Mouse (Mus musculus) heart, embryonic 16.5 days (tissue): ENCODE results near the gene B4galnt4. TPM values are rescaled to one million over a fixed set of nuclear protein-coding genes. Genes with fewer than 3 reads are reported as not detected.
"Not testable (repeated sequence)": the region's sequence is repeated elsewhere in the genome, so short reads cannot be mapped to it uniquely, and the experiment has no call there.

Experiments used
- ATAC-seq: fragments of 200-750 bp; cut with Nextera tagmentation; replicated peaks from 2 replicates; pipeline ENCODE4 v1.8.0; 2017; ENCODE audit warnings: moderate number of reproducible peaks; ENCODE audit not compliant: insufficient read depth, low FRiP score; ENCODE audit errors: extremely low read depth
- H3K27ac ChIP-seq: fragments of 300-500 bp; sonication (generic); 2 replicates; pipeline ENCODE4 v1.5.1; 2014; ENCODE audit warnings: mild to moderate bottlenecking, low read length, control low read depth, moderate library complexity
- H3K27me3 ChIP-seq: fragments of 300-500 bp; sonication (generic); 2 replicates; pipeline ENCODE4 v1.6.1; 2014; ENCODE audit warnings: low read length, mixed read lengths; ENCODE audit not compliant: control insufficient read depth, insufficient read depth
- H3K36me3 ChIP-seq: fragments of 300-500 bp; sonication (generic); 2 replicates; pipeline ENCODE4 v1.6.1; 2014; ENCODE audit not compliant: control insufficient read depth, insufficient read depth
- H3K4me1 ChIP-seq: fragments of 300-500 bp; sonication (generic); 2 replicates; pipeline ENCODE4 v1.6.1; 2014; ENCODE audit warnings: low read length, mixed read lengths; ENCODE audit not compliant: control insufficient read depth, insufficient read depth
- H3K4me2 ChIP-seq: fragments of 300-500 bp; sonication (generic); 2 replicates; pipeline ENCODE4 v1.6.1; 2014; ENCODE audit warnings: low read depth, mild to moderate bottlenecking, control low read depth, low read length
- H3K4me3 ChIP-seq: fragments of 300-500 bp; sonication (generic); 2 replicates; pipeline ENCODE4 v1.5.1; 2014; ENCODE audit warnings: mild to moderate bottlenecking, control low read depth, low read length
- H3K9ac ChIP-seq: fragments of 300-500 bp; sonication (generic); 2 replicates; pipeline ENCODE4 v1.6.1; 2014; ENCODE audit warnings: low read length, control low read depth
- H3K9me3 ChIP-seq: fragments of 300-500 bp; sonication (generic); replicated peaks from 2 replicates; pipeline ENCODE4 v1.6.1; 2016; ENCODE audit warnings: low read length; ENCODE audit not compliant: control insufficient read depth
- WGBS: fragments of 180-500 bp; shearing (Covaris S2); extraction: QIAGEN DNeasy Blood & Tissue Kit; methylation state at CpG from one replicate; pipeline ENCODE4 v1.1.7; 2014; 5-methylcytosine and 5-hydroxymethylcytosine counted together
- polyA plus RNA-seq: library from polyadenylated mRNA; unstranded; fragments of >200 nt; fragmentation: Nextera tagmentation; extraction: Ambion mirVana; gene quantifications from 2 replicates; pipeline ENCODE4 v1.2.1, GENCODE M21; 2015

B4galnt4 gene
- polyA plus RNA-seq, result 0.54 and 0.97 TPM in 2 replicates

DNA sequence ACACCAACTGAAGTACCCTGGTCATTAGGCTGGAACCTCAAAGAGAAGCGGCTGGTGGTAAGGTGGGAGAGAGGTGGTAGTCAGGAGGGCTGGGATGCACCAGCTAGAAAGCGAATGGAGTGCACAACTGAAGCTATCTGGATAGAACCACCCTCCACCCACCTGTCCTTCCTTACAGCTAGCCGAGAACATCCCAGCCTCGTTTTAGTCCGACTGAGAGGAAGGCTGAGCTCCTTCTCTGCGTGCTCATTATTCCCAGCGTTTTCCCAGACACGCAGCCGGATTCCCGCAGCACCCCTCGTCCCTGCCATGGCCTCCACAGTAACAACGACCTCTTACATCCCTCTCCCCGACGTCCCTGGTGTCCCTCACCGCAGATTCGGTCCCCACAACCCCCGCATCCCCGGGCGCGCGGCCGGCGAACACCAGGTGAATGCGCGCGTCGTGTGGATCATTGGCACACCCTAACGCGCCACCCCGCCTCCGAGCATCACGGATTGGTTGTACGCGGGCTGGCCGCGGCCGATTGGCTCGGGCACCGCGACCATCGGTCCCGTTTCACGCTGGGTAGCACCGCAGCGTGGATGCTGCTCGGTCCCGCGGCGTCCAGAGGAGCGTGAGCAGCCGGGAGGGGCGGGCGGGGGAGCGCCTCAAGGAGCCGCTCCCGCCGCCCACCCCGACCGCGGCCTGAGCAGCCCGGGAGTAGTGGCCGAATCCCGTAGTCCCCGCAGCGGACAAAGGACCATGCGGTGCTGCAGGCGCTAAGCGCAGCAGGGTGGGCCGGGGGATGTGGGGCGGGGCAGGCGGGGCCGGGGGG lies at the start of gene B4galnt4:
TSS of gene B4galnt4 (plus strand) at position 679 of the 817 bp plus-strand sequence.
- no peaks in the 10 kb centered on the region for H3K36me3 ChIP-seq
- WGBS, result under 1% methylated on average over 58 of the region's 72 CpGs
- H3K27me3 ChIP-seq, result peaks cover 49% of the 10 kb centered on the region
- H3K9me3 ChIP-seq, result peaks cover 2% of the 10 kb centered on the region
- H3K4me2 ChIP-seq, result peak within 1 kb of the TSS; percentile 94
- peak; percentile 73 for ATAC-seq
- H3K4me1 ChIP-seq, result peaks cover 7% of the 10 kb centered on the region
- H3K9ac ChIP-seq, result peak within 1 kb of the TSS; percentile 65
- H3K27ac ChIP-seq, result no peak within 1 kb of the TSS
- peak within 1 kb of the TSS; percentile 64 for H3K4me3 ChIP-seq

- peak overlapping the region; percentile 54; the same call in 1 of the 2 replicates for H3K27ac ChIP-seq
- peaks cover 13% of the 10 kb centered on the region for H3K4me1 ChIP-seq
- H3K4me3 ChIP-seq, result no peak overlapping the region
- H3K27me3 ChIP-seq, result no peaks in the 10 kb centered on the region
- no peak overlapping the region; the same call in 1 of the 2 replicates for H3K9ac ChIP-seq
- no peaks in the 10 kb centered on the region for H3K9me3 ChIP-seq
- ATAC-seq, result no peak
- 82% methylated on average over 7 of the region's 7 CpGs for WGBS
- peak overlapping the region; percentile 47 for H3K4me2 ChIP-seq
- no peaks in the 10 kb centered on the region for H3K36me3 ChIP-seq
These were observed 49.6 kb upstream of the B4galnt4 start for GRCm38 (mm10) chr7:141011238-141011770.

DNA sequence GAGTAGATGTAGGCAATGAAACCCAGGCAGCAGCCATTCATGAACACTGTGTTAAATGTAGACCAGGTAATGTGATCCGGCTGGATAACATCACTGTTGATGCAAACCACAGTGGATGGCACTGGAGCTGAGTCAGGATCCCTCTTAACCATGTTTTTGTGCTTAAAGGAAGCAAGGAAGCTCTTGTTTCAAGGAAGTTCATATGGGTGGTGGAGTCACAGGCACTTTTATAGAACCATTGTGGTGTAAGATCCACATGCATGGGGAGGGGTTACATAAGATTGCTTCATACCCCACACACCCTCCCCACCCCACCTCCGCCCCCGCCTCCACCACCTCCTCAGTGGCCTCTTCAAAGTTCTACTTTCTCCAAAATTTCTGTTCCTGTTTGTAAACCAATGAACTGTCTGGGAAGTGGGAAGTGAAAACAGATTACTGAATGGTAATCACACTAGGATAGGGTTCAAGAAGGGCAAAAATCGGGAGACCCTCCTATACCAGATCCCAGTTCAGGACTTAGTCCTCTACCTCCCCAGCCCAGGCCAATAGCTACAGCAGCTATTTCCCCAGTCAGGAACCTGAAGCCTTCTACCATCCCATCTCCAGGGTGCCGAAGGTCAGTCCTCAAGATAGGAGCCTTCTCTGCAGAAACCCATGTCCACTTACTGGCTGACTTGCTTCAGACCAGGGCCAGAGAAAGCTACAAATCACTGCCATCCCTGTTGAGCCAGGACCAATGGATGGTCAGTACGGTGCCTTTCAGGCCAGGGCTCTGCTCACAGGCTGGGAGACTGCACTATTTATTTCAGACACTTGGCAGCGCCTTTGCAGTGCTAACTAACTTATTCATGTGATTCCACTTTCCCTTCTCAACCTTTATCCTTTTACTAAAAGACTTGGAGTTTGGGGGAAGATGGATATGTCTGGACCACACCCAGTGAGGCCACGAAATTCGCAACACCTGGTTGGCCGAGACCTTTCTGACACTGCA lies 43.9 kb upstream of the B4galnt4 start:
- Histone ChIP-seq H3K4me2 (no peak overlapping the region), H3K4me1 (no peaks in the 10 kb centered on the region), H3K36me3 (no peaks in the 10 kb centered on the region), H3K27ac (no peak overlapping the region), H3K9me3 (no peaks in the 10 kb centered on the region), H3K9ac (no peak overlapping the region), H3K27me3 (no peaks in the 10 kb centered on the region), H3K4me3 (no peak overlapping the region)
- WGBS, result 74% methylated on average over 10 of the region's 10 CpGs
- ATAC-seq, result no peak

DNA sequence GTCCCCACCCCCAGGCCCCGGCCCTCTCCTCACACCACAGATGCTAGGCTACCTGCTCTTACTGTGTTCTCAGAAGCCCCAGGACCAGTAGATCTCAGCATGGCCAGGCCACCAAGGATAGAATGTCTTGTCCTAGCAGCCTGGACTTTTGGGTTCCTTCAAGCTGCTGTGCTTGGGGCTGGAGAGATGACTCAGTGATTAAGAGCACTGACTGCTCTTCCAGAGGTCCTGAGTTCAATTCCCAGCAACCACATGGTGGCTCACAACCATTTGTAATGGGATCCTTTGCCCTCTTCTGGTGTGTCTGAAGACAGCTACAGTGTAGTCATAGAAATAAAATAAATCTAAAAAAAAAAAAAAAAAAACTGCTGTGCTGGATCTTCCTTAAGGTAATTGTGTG lies 43.1 kb upstream of the B4galnt4 start, which contains the start of gene Ifitm6:
TSS of gene Ifitm6 (minus strand) at position 101 of the 400 bp plus-strand sequence.
- not testable (repeated sequence) for H3K27ac ChIP-seq, H3K9ac ChIP-seq, H3K9me3 ChIP-seq, H3K27me3 ChIP-seq, ATAC-seq, H3K36me3 ChIP-seq, H3K4me2 ChIP-seq, H3K4me1 ChIP-seq, H3K4me3 ChIP-seq
- 86% methylated on average over 1 of the region's 1 CpGs for WGBS

DNA sequence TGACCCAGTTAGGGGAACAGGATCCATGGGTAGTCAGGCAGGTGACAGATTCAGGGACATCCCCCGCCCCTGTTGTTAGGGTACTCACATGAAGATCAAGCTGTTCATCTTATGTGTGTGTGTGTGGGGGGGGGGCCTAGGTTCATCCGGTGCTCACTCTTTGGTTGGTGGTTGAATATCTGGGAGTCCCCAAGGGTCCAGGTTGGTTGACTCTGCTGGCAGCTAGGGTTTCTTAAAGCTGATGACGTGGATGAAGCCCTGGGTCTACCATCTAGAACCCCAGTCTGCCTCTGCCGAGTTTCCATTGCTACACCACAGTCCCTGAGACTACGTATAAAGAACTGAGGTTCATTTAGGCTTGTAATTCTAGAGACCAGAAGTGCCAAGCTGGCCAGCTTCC lies 41.9 kb upstream of the B4galnt4 start:
- no peaks in the 10 kb centered on the region for H3K4me1 ChIP-seq
- no peaks in the 10 kb centered on the region for H3K36me3 ChIP-seq
- H3K4me2 ChIP-seq, result no peak overlapping the region
- H3K4me3 ChIP-seq, result no peak overlapping the region
- 84% methylated on average over 5 of the region's 5 CpGs for WGBS
- H3K9me3 ChIP-seq, result no peaks in the 10 kb centered on the region
- H3K27ac ChIP-seq, result no peak overlapping the region
- ATAC-seq, result no peak
- H3K9ac ChIP-seq, result no peak overlapping the region
- no peaks in the 10 kb centered on the region for H3K27me3 ChIP-seq

DNA sequence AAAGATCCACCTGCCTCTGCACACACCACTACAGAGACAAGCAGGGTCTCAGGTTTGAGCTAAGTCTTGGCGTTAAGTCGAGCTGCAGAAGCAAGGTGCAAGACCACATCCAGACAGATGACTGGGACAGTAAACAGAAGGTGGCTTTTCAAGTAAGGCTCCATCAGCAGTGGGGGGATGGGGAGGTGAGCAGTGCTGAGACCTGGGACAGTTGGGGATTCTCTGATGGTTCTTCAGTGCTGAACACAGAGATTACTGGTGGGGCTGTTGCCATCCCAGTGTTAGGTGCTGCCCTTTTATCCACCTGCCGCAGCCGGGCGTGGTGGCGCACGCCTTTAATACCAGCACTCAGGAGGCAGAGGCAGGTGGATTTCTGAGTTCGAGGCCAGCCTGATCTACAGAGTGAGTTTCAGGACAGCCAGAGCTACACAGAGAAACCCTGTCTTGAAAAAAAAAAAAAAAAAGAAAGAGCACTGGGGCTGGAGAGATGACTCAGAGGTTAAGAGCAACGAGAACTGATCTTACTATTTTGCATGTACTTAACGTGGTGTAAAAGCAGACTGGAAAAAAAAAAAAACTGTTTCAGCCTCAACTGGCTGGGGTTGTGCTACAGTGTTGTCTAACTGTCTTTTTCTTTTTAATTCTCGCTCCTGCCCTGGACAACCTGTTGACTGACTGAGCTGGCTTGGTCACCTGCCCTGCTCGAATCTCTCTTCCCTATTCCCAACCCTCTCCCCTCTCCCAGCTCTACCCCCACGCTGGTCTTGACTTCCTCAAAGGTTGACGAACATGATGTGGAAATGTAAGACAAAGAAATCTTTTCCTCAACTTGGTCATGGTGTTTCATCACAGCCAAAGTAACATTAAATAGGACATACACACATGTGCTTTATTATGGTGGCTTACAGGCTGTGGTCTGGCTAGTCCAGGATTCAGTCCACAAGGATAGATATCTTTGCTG lies 39.1 kb upstream of the B4galnt4 start:
- Histone ChIP-seq H3K9ac (no peak overlapping the region), H3K27ac (no peak overlapping the region), H3K4me3 (no peak overlapping the region), H3K27me3 (no peaks in the 10 kb centered on the region), H3K4me1 (no peaks in the 10 kb centered on the region), H3K4me2 (no peak overlapping the region), H3K9me3 (no peaks in the 10 kb centered on the region), H3K36me3 (no peaks in the 10 kb centered on the region)
- WGBS, result 70% methylated on average over 14 of the region's 14 CpGs
- no peak for ATAC-seq

DNA sequence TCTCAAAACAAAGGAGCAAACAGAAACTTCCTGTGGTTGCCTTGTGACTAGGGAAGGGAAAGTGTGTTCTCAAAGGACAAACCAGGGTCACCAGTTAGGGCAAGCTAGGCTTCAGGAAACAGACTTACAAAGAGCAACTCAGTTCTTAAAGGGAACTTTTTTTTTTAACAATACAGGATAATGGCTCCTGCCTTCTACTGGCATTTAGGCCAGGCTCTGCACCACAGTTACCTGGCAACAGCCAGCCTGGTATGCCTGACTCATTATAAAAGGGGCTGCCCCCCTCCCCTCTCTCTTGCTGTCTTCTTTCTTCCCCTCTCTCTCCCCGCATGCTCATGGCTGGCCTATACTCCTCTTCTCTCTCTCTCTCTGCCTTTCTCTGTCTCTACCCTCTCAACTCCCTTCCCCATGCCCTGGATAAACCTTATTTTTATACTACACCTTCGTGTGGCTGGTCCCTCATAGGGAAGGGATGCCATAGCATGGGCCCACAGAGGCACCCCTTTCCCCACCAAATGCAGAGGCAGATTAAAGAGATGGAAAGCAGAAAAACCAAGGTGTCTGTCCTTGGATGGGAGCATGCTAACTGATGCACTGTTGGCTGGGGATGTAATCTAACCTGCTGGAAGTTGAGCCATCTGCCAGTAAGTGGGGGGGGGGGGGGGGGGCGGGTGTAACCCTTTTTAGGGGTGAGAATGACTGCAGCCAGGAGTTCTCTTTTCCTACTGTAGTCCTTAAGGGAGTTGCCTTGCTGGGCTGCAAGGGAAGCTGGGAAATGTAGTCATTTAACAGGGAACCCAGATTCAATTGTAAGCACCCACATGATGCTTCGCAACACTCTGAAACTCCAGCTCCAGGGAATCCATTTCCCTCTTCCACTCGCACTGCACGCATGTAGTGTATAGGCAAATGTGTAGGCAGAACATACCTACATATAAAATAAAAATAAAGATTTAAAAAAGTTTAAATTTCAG lies 35.8 kb upstream of the B4galnt4 start:
- Histone ChIP-seq H3K9ac (no peak overlapping the region), H3K4me1 (no peaks in the 10 kb centered on the region), H3K36me3 (no peaks in the 10 kb centered on the region), H3K27ac (0 out of 2 replicates have a peak overlapping the region, but pooled peaks have one; percentile 16), H3K4me3 (no peak overlapping the region), H3K27me3 (no peaks in the 10 kb centered on the region), H3K9me3 (no peaks in the 10 kb centered on the region), H3K4me2 (no peak overlapping the region)
- ATAC-seq, result no peak
- WGBS, result 63% methylated on average over 5 of the region's 6 CpGs
